Mouse (Mus musculus) MEL-GATA-1-ER (cell line): Measurements from ENCODE around the gene Nt5dc2.

Experiments
- DNase-seq: peaks from one replicate; pipeline ENCODE4 v3.0.0-alpha.2; 2012; ENCODE audit warnings: low read depth; ENCODE audit errors: extremely low read depth

Gene Nt5dc2

DNA sequence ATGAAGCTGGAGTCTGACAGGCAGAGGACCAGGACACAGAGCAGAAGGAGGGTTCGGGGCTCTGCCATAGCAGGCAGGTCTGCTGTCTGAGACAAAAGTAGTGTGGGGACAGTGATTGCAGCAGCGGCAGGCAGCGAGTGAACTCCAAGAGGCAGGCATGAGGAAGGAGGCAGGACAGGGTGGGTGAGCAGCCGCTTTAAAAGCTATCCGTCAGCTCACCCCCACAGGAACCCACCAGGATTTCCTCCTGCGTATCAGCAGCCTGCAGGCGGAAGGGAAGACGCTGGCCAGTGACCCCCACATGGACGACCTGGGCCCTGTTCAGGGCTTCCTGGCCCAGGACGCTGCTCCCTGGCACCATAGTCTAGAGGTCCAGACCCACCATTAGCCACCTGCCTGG lies 37.6 kb downstream of the Nt5dc2 start, which contains the start of gene Stab1:
Gene Stab1 (minus strand): TSS at position 217 of the 400 bp plus-strand sequence.
- DNase-seq: no peak

DNA sequence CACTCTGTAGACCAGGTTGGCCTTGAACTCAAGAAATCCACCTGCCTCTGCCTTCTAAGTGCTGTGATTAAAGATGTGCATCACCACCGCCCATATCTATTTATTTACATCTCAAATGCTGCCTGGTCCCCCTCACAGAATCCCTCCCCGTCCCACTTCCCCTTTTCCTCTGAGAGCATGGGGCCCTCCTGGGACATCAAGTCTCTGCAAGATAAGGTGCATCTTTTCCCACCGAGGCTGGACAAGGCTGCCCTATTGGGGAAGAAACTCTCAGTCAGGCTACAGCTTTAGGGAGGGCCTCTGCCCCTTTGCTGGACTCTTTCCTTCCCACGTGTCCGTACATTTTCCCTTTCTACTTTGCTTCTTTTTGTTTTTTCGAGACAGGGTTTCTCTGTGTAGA lies 38.7 kb downstream of the Nt5dc2 start:
- peak; percentile 62 for DNase-seq

DNA sequence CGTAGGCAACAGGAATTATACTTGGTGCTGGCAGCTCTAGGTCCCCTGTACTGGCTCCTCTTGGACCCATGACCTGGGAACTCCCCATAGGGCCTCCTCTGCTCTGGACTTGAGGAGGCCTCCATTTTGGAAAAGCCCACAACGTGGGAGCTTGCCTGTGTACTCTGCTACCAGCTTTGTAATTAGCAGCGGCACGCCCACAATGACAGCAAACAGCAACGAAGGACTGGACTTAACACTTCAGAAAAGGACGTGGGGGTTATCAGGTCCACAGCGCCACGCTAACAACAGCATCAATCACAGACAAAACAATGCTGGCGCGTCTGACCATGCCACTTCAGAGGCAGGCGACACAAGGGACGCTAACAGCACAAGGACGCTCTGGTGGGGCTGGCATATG lies 40.1 kb downstream of the Nt5dc2 start:
- no peak for DNase-seq

DNA sequence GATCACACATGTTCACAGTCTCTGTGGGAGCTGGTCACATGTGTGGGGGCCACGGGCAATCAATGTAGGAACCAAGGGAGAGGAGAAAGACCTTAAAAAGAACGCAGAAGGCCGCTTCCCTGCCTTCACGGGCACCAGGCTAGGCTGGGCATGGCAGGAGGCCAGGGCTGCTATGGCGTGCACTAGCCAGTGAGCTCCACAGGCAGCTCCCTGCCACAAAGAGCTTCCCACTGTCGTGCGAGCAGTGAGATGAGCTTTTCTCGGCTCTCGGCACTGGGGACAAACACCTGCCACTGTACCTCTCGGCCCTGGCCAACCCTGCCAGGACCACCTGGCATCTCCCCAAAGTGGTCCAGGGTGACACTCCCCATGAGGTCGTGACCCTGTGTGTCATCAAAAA lies 40.5 kb downstream of the Nt5dc2 start:
- DNase-seq: no peak

DNA sequence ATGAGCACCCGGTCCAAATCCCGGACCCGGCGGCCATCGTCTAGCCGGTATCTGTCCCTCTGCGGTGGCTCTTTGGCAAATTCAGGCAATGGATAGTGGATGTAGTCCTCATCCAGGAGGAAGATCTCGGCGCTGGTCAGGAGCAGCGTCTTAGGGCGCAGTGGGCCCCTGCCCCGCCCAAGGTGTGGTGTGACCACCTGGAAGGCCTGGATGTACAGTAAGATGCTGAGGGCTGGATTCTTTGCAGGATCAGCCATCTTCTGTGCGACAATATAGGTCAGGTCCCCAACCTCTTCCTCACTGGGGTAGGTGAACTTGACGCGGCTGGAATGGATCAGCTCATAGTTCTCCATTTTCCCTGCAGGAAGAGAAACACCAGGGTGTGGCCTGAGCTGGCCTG lies 41.0 kb downstream of the Nt5dc2 start:
- no peak for DNase-seq

DNA sequence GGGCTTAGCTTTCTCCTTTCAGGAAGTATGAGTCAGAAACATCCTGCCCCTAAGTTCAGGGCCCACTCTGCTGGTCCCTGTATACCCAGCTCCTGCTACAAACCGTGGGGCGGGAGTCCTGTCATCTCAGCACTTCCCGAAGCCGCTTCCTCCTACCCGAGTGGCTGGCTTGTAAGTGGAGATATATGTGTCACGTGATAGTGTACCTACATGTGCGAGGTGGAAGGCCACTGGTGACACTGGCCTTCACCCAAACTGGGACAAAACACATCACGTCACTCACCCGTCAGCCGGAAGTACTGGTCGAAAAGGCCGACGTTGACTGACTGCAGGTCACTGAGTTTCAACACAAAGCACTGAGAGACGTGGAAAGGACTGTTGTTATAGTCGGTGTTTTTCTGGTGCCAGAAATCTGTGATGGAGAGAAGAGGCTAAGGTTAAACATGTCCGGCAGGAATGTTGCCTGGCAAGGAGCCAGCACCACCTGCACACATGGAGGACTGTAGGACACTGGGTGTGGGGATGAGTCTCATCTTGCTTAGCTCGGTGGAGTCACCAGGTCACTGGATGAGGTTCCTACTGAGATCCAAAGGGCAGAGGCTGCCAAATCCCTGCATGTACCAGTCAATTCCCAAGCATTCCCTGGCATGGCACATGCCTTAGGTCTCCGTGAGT lies 42.1 kb downstream of the Nt5dc2 start:
- DNase-seq: no peak

DNA sequence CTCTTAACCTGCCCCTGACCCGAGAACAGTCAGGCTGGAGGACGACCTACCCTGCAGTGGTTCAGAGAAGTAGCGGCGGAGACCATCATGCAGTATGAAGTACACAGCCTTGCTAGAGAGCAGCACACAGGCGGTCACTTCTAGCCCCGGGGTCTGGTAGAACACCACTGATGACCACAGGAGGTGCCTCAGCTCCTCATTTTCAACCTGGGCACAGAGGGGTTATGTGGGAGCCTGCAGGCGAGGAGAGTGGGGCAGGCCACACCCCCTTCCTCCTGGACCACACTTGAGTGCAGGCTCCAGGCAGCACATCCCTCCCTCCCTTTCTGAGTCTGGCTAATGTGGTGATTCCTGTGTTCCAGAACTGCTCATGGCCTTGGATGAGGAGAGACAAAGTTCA lies 42.7 kb downstream of the Nt5dc2 start:
- DNase-seq: no peak

DNA sequence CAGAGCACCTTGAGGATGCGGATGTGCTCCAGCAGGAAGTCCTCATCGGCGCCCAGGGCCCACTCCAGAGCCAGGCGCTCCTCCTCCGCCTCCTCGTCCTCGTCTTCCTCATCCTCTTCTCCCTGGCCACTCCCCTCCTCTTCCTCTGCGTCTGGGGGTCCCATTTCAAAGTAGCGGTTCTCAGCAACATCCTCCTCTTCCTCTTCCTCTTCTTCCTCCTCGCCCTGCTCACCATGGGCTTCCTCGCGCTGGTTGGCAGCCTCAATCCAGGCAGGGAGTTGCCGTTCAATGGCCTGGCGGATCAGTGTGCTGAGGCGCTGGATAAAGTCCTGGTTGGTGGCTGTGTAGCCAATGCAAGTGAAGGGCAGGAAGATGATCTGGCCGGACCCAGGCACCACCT lies 46.4 kb downstream of the Nt5dc2 start:
- no peak for DNase-seq

DNA sequence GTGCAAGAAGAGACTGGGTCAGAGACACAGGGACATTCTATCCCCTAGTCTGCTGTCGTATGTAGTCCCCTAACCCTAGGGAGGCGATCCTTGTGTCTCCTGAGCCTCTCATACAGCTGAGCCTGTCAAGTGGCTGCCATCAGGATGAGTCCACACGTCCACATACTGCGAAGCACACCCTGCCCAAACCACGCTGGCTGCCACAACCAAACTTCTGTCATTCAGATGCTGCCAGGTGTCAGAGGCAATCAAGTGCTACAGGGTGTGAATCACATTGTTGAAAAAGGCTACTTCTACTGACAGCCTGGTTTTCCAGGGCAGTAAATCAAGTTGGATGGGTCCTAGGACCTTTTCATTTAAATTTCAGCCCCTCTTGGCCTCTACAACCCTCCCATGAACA lies 46.9 kb downstream of the Nt5dc2 start:
- no peak for DNase-seq

DNA sequence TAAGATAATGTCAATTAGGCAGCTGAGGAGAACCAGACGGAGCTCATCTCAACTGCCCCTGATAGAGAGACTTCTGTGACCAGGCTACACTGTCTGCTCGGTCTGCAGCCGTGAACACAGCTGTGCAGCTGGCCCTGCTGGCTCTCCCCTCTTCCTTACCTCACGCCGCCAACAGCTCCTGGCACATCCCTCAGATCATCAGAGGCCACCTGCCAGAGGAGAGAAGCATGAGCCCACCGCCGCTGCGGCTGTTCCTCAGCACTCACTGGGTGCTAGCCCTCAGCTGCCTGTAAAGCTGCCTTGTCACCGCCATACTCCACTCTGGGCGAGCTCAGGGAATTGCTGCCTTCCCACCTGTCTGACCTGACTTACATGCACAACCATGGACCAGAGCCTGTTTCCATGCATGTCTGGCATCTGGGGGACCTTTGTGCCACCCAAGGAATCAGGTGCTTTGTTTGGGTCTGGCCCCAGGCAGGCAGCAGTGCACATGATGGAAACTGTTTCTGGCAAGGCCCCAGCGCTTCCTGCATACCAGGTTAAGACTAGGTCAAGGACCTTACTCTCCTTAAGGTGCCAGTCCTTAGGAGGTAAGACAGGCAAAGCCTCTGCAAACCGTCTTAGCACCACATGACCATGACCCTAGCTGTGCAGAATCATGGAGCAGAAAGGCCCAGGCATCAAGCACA lies 49.0 kb downstream of the Nt5dc2 start:
- no peak for DNase-seq

DNA sequence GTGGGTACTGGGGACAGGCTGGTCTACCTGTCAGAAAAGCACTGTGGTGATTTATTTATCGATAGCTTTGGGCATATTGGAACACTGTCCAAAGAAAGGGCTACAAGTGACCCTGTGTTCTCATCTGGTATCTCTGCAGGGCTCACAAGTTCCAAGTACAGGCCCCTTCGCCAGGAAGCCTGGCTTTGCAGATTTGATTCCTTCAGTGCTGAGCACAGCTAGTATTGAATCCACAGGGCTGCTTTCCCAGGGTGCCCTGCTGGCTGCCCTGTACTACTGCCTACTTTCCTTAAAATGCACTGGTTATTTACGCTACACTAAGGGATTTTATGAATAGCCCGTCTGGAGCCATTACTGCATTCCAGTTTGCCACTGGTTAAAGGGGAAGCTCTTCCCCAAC lies 50.7 kb downstream of the Nt5dc2 start:
- DNase-seq: no peak

DNA sequence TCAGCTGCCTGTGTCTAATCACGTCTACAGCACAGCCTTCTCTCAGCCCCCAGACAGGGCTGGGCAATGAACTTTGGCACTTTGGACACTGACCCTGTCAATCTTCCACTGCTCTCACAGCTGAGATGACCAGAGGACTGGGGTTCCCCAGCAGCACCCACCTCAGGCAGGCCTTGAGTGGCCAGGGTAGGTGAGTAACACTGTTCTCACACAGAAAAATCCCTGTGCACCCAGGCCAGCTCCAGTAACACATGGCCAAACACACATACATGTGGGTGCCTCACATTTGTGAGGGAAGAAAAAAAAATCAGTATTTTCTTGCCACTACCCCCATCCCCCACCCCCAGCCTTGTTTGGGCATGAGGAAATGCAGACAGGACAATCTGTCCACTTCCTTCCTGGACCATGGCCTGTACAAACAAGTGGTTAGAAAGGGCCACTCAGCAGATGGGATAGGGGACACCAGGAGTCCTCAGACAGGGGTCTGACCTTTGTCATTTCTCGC lies 52.0 kb downstream of the Nt5dc2 start:
- DNase-seq: no peak

DNA sequence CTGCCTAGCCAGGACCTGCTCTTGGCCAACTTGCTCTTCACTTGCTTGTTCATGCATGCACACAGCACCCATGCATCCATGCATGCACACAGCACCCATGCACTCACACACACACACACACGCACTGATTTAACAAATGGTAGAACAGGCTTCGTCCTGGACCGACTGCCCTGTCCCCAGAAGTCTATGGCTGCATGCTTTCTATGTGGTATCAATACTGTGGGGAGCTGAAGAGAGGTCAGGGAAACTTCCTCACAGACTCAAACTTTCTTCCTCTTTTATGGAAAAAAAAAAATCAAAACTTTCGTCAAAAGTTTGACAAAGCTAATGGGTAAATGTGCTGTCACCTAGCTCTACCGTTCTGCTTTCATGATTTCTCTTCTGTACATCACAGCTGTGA lies 52.7 kb downstream of the Nt5dc2 start:
- DNase-seq: no peak

DNA sequence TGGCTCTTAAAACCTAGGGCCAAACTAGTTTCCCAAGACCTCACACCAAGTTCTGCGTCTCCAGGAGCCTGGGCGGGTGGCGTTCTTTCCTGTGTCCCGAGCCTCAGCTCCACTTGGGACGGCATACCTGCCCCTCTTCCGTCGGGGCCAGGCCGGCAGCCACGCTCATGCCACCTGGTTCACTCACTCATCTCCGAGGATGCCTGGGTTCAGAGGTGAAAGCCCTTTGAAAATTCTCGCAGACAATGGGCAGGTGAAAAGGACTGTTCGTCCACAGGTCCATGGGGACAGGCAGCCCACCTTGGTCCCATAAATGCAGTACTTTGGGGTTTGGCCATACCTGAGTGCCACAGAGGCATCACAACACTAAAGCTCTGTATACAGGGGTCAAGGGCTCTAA lies 53.3 kb downstream of the Nt5dc2 start:
- no peak for DNase-seq

DNA sequence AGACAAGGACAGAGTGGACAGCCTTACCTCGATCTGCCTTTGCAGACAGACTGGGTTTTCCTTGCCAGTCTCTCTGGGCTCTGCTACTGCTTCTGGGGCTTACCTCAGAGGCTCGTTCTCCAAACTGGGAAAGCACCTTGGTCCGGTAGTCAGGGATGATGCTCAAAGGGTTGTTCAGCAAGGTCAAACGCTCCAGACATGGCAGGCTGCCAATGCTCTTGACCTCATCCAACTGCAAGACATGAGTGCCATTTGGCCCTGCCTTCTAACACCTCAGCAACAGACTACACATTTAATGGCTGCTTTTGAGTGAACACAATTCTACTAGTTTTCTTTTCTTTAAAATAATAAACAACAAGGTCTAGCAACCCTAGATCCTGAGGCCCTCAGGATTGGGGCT lies 55.8 kb downstream of the Nt5dc2 start:
- no peak for DNase-seq
